Mouse (Mus musculus) C2C12 (cell line): ENCODE results near the gene Sec23b.

ENCODE experiments used
- CEBPB ChIP-seq: IDR thresholded peaks from one replicate; pipeline ENCODE4 v1.6.1; 2011; ENCODE audit warnings: low read depth, mild to moderate bottlenecking, control low read depth, moderate library complexity
- CTCF ChIP-seq: IDR thresholded peaks from one replicate; pipeline ENCODE4 v1.5.1; 2011; ENCODE audit not compliant: control insufficient read depth, insufficient read depth, insufficient read length
- FOSL1 ChIP-seq: IDR thresholded peaks from one replicate; pipeline ENCODE4 v1.8.0; 2011; ENCODE audit warnings: mild to moderate bottlenecking, low read length; ENCODE audit not compliant: poor library complexity, insufficient read depth, severe bottlenecking
- MAX ChIP-seq: IDR thresholded peaks from one replicate; pipeline ENCODE4 v1.6.1; 2011; ENCODE audit warnings: mild to moderate bottlenecking, control low read depth
- MYOD1 ChIP-seq: IDR thresholded peaks from one replicate; pipeline ENCODE4 v1.6.1; 2011; ENCODE audit warnings: low read depth; ENCODE audit not compliant: control insufficient read depth, insufficient read length
- MYOG ChIP-seq: IDR thresholded peaks from one replicate; pipeline ENCODE4 v1.6.1; 2011; ENCODE audit not compliant: control insufficient read depth, insufficient read length; ENCODE audit errors: extremely low read depth
- USF1 ChIP-seq: IDR thresholded peaks from one replicate; pipeline ENCODE4 v1.6.1; 2011; ENCODE audit warnings: low read depth, mild to moderate bottlenecking, control low read depth, moderate library complexity

DNA sequence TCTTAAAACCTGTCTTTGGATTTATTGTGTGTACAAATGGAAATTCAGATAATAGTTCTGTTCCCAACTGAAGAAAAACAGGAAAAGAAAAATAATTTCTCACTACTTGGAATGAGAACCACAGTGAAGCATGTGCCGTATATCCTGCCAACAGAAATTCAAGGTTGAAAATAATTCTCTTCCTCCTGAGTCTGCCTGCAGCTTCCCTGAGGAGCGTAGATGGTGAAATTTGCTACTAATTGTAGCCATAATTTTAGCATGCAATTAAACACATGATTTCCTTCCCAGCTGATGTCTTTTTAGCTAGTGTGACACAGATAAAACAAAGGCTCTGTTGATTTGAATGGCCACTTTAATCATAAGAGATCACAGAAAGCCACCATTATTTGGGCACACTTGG, 78.7 kb downstream of the Sec23b start:
- no peak for TF ChIP-seq MAX
- TF ChIP-seq CTCF, result no peak
- no peak for TF ChIP-seq USF1
- no peak for TF ChIP-seq MYOD1
- no peak for TF ChIP-seq CEBPB
- no peak for TF ChIP-seq MYOG
- TF ChIP-seq FOSL1, result no peak
